Mouse (Mus musculus): ENCODE measurements around the gene Ppp4r3a.
A peak's percentile ranks its signal among the peaks of the same experiment; 100 is the strongest.
"Not testable (repeated sequence)": the region's sequence is repeated elsewhere in the genome, so short reads cannot be mapped to it uniquely, and the experiment has no call there.

Ppp4r3a gene

GRCm38 (mm10) chr12:101028954-101029731 lies 54.4 kb downstream of the Ppp4r3a start, which contains the start of gene Ccdc88c:
TSS of gene Ccdc88c (minus strand) at chr12:101029056.
- DNase-seq (ENCODE audit: low read depth, low spot score), result peak; percentile 75

GRCm38 (mm10) chr12:101028247-101028953 lies 55.1 kb downstream of the Ppp4r3a start:
- DNase-seq (ENCODE audit: low read depth, low spot score), result no peak

GRCm38 (mm10) chr12:101027451-101028246 lies 55.9 kb downstream of the Ppp4r3a start:
- peak; percentile 23 for DNase-seq (ENCODE audit: low read depth, low spot score)

GRCm38 (mm10) chr12:101026946-101027345 lies 56.6 kb downstream of the Ppp4r3a start:
- no peak for DNase-seq (ENCODE audit: low read depth, low spot score)

- DNase-seq (ENCODE audit: low read depth, low spot score), result no peak
Observed at GRCm38 (mm10) chr12:101026518-101026917, 57.0 kb downstream of the Ppp4r3a start.

GRCm38 (mm10) chr12:101026025-101026424 lies 57.5 kb downstream of the Ppp4r3a start:
- no peak for DNase-seq (ENCODE audit: low read depth, low spot score)

GRCm38 (mm10) chr12:101025379-101025778 lies 58.1 kb downstream of the Ppp4r3a start:
- no peak for DNase-seq (ENCODE audit: low read depth, low spot score)

- no peak for DNase-seq (ENCODE audit: low read depth, low spot score)
Observed at GRCm38 (mm10) chr12:101024824-101025223, 58.7 kb downstream of the Ppp4r3a start.

- no peak for DNase-seq (ENCODE audit: low read depth, low spot score)
Observed at GRCm38 (mm10) chr12:101023143-101023542, 60.4 kb downstream of the Ppp4r3a start.

GRCm38 (mm10) chr12:101022353-101022752 lies 61.1 kb downstream of the Ppp4r3a start:
- no peak for DNase-seq (ENCODE audit: low read depth, low spot score)

GRCm38 (mm10) chr12:101021484-101022226 lies 61.8 kb downstream of the Ppp4r3a start:
- no peak for DNase-seq (ENCODE audit: low read depth, low spot score)

- DNase-seq (ENCODE audit: low read depth, low spot score), result no peak
Observed at GRCm38 (mm10) chr12:101020210-101021015, 63.1 kb downstream of the Ppp4r3a start.

- DNase-seq (ENCODE audit: low read depth, low spot score), result no peak
Observed at GRCm38 (mm10) chr12:101019443-101019842, 64.1 kb downstream of the Ppp4r3a start.

GRCm38 (mm10) chr12:101019031-101019430 lies 64.5 kb downstream of the Ppp4r3a start:
- DNase-seq (ENCODE audit: low read depth, low spot score), result no peak

- DNase-seq (ENCODE audit: low read depth, low spot score), result no peak
Observed at GRCm38 (mm10) chr12:101017971-101018371, 65.5 kb downstream of the Ppp4r3a start.

GRCm38 (mm10) chr12:101016412-101016928 lies 67.0 kb downstream of the Ppp4r3a start:
- DNase-seq (ENCODE audit: low read depth, low spot score), result no peak

GRCm38 (mm10) chr12:101015926-101016325 lies 67.6 kb downstream of the Ppp4r3a start:
- no peak for DNase-seq (ENCODE audit: low read depth, low spot score)

GRCm38 (mm10) chr12:101015165-101015560 lies 68.3 kb downstream of the Ppp4r3a start:
- no peak for DNase-seq (ENCODE audit: low read depth, low spot score)

GRCm38 (mm10) chr12:101014549-101015164 lies 68.8 kb downstream of the Ppp4r3a start:
- no peak for DNase-seq (ENCODE audit: low read depth, low spot score)

- not testable (repeated sequence) for DNase-seq (ENCODE audit: low read depth, low spot score)
Observed at GRCm38 (mm10) chr12:101013668-101014067, 69.8 kb downstream of the Ppp4r3a start.

Data from 3T3-L1 (cell line).